Mouse (Mus musculus): Measurements from ENCODE around the gene Gucy1b2. TPM values are rescaled to one million over a fixed set of nuclear protein-coding genes. Genes with fewer than 3 reads are reported as not detected.

Gene Gucy1b2
- total RNA-seq, 2 experiments from 2014 or later = not detected

- no peak for DNase-seq (ENCODE audit: low spot score)
- intact Hi-C loops (cut with DNase I) = loop anchor here (10.0 kb wide), 1 partner anchor 1116 kb away; no protein-coding TSS in a partner anchor
Observed at GRCm38 (mm10) chr14:62450706-62451105, 5.4 kb downstream of the Gucy1b2 start.

GRCm38 (mm10) chr14:62447214-62447548 is 8.9 kb downstream of the Gucy1b2 start:
- intact Hi-C loops (cut with DNase I) = no loop called here
- DNase-seq (ENCODE audit: low spot score) = no peak

GRCm38 (mm10) chr14:62446385-62447213 is 9.5 kb downstream of the Gucy1b2 start:
- intact Hi-C loops (cut with DNase I) = no loop called here
- DNase-seq (ENCODE audit: low spot score) = no peak

- DNase-seq (ENCODE audit: low spot score) = no peak
- intact Hi-C loops (cut with DNase I) = no loop called here
Observed at GRCm38 (mm10) chr14:62443840-62444430, 12.2 kb downstream of the Gucy1b2 start.

GRCm38 (mm10) chr14:62442971-62443370 is 13.1 kb downstream of the Gucy1b2 start:
- DNase-seq (ENCODE audit: low spot score) = no peak
- intact Hi-C loops (cut with DNase I) = no loop called here

- intact Hi-C loops (cut with DNase I) = no loop called here
- no peak for DNase-seq (ENCODE audit: low spot score)
Observed at GRCm38 (mm10) chr14:62440036-62440435, 16.1 kb downstream of the Gucy1b2 start.

- no peak for DNase-seq (ENCODE audit: low spot score)
- intact Hi-C loops (cut with DNase I) = no loop called here
Observed at GRCm38 (mm10) chr14:62438236-62438635, 17.9 kb downstream of the Gucy1b2 start.

- no peak for DNase-seq (ENCODE audit: low spot score)
- intact Hi-C loops (cut with DNase I) = no loop called here
Observed at GRCm38 (mm10) chr14:62437806-62438205, 18.3 kb downstream of the Gucy1b2 start.

GRCm38 (mm10) chr14:62425277-62425691 is 30.8 kb downstream of the Gucy1b2 start:
- intact Hi-C loops (cut with DNase I) = no loop called here
- DNase-seq (ENCODE audit: low spot score) = no peak

- DNase-seq (ENCODE audit: low spot score) = no peak
- intact Hi-C loops (cut with DNase I) = no loop called here
Observed at GRCm38 (mm10) chr14:62422265-62422664, 33.8 kb downstream of the Gucy1b2 start.

GRCm38 (mm10) chr14:62417501-62417900 is 38.6 kb downstream of the Gucy1b2 start:
- intact Hi-C loops (cut with DNase I) = loop anchor here (2.0 kb wide), 1 partner anchor 39 kb away; the partner anchor contains the start of gene Gucy1b2
- DNase-seq (ENCODE audit: low spot score) = no peak

GRCm38 (mm10) chr14:62416742-62417134 is 39.4 kb downstream of the Gucy1b2 start:
- intact Hi-C loops (cut with DNase I) = loop anchor here (2.0 kb wide), 1 partner anchor 40 kb away; the partner anchor contains the start of gene Gucy1b2
- DNase-seq (ENCODE audit: low spot score) = no peak

GRCm38 (mm10) chr14:62416007-62416741 is 39.9 kb downstream of the Gucy1b2 start:
- intact Hi-C loops (cut with DNase I) = loop anchor here (2.0 kb wide), 1 partner anchor 41 kb away; the partner anchor contains the start of gene Gucy1b2

GRCm38 (mm10) chr14:62395346-62395745 is 60.7 kb downstream of the Gucy1b2 start:
- no peak for DNase-seq (ENCODE audit: low spot score)
- intact Hi-C loops (cut with DNase I) = no loop called here

More at GRCm38 (mm10) chr14:62416007-62416741, 39.9 kb downstream of the Gucy1b2 start:
- DNase-seq (ENCODE audit: low spot score) = no peak

- no peak for DNase-seq (ENCODE audit: low spot score)
- intact Hi-C loops (cut with DNase I) = no loop called here
Observed at GRCm38 (mm10) chr14:62392754-62393153, 63.3 kb downstream of the Gucy1b2 start.

GRCm38 (mm10) chr14:62389729-62390536 is 66.2 kb downstream of the Gucy1b2 start:
- intact Hi-C loops (cut with DNase I) = no loop called here
- DNase-seq (ENCODE audit: low spot score) = no peak

- intact Hi-C loops (cut with DNase I) = no loop called here
- no peak for DNase-seq (ENCODE audit: low spot score)
Observed at GRCm38 (mm10) chr14:62389064-62389728, 66.9 kb downstream of the Gucy1b2 start.

- intact Hi-C loops (cut with DNase I) = no loop called here
- no peak for DNase-seq (ENCODE audit: low spot score)
Observed at GRCm38 (mm10) chr14:62383786-62384299, 72.2 kb downstream of the Gucy1b2 start.

- no peak for DNase-seq (ENCODE audit: low spot score)
- intact Hi-C loops (cut with DNase I) = no loop called here
Observed at GRCm38 (mm10) chr14:62383109-62383508, 73.0 kb downstream of the Gucy1b2 start.

Measured in heart, postnatal 25 days (tissue).